Mouse (Mus musculus) brain, embryonic 14.5 days (tissue): ENCODE measurements around the gene Stbd1.

Source experiments
- CTCF ChIP-seq: fragments of 200-500 bp; IDR thresholded peaks from 2 replicates; pipeline ENCODE4 v1.5.1; 2012; ENCODE audit warnings: inconsistent platforms, mild to moderate bottlenecking, moderate library complexity, borderline replicate concordance; ENCODE audit not compliant: insufficient read depth, insufficient read length; ENCODE audit errors: extremely low read depth
- POLR2A ChIP-seq: fragments of 200-500 bp; IDR thresholded peaks from 2 replicates; pipeline ENCODE4 v1.6.1; 2012; ENCODE audit warnings: mild to moderate bottlenecking, inconsistent platforms, borderline replicate concordance; ENCODE audit not compliant: poor library complexity, insufficient read depth, insufficient read length, severe bottlenecking; ENCODE audit errors: extremely low read depth

- TF ChIP-seq POLR2A: no peak
- TF ChIP-seq CTCF: no peak
Measured at GRCm38 (mm10) chr5:92554443-92554842, 48.4 kb upstream of the Stbd1 start.
